Mouse (Mus musculus): ENCODE results near the gene Xrcc6.

Xrcc6 gene

DNA sequence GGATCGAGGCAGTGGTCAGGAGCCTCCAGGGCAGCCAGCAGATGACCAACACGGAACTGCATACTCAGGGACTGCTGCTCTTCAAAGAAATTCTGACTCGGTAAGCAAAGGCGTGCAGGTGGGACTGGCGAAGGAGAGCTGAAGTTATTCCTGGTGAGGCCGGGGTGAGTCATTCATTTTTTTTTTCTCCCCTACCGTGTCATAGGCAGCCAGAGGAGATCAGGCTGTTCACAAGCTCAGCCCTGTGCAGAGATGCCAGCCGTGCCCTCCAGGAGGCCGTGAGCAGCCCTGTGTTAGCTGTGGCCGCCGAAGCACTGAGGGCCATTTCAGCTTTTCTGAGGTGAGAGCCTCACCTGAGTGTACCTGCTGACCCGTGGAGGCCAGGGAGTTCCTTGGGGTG is 98.5 kb downstream of the Xrcc6 start:
- no peak for DNase-seq

DNA sequence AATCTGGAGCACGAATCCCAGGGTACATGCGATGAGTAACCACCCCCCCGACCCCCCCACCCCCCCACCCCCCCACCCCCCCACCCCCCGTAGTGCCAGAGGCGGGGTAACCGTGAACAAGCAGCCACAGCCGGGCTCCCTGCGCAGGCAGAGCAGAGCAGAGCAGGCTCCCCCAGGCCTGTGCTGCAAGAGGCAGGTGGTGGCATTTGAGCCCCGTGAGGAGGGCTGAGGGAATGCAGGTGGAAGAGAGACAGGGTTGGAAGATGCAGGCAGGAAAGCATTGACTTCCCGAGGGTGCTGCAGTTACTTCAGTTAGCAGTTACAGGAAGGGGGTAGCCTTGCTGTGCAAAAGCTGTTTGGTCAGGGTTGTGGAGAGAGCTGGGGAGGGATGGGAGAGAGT is 99.6 kb downstream of the Xrcc6 start:
- no peak for DNase-seq

Measured in liver (tissue).